Mouse (Mus musculus): ENCODE results near the gene Gabrd. TPM values are rescaled to one million over a fixed set of nuclear protein-coding genes. Genes with fewer than 3 reads are reported as not detected.

Gene Gabrd
- polyA plus RNA-seq, 1 experiment from 2014 or later: not detected

DNA sequence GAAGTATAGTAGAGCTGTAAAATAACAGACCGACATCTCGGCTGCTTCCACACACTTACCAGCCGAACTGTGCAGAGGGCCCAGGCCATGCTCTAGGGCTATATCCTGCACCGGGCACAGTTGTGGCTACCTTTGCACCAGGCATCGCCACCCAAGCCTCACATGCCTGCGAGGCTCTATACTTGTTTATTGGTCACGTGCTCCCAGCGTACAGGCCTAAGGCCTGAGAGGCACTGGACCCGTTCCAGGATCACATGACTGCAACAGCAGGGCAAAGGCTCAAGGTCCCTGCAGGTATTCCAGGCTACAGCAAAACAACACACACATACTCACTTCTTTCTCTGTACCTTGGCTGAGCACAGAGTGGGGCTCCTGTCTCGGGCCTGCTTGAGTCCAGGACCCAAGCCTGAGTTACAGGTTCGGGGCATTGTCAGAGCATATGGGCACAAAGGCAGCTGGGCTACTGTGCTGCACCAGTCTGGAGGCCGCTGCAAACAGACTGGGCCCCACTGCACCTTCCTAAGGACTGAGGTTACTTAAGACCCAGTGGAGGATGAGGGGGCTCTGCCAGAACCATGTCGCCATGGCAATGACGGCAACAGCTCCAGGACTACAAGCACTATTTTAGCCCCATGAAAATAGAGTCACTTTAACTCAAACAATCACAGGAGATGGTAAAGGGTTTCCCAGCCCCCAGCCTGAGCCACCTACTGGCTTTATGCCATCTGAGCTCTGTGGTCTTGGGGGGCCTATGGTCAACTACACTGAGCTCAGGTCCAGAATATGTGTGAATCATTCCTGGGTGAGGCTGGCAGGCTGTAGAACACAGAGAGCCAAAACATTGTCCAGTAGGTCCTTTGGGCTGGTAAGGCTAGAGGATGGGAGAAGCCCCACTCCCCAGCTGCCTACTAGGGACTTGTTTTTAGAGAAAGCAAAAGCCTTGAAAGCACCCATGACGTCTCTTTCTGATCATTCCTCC is 26.9 kb downstream of the Gabrd start:
- ATAC-seq (ENCODE audit: low FRiP score) (no peak), DNase-seq (ENCODE audit: low spot score) (no peak)
- Histone ChIP-seq H3K27ac (ENCODE audit: low read depth, low read length) (no peak overlapping the region), H3K9ac (ENCODE audit: low read depth, low read length) (no peak overlapping the region), H3K4me3 (ENCODE audit: low read depth, low read length) (no peak overlapping the region), H3K27me3 (ENCODE audit: control insufficient read depth, insufficient read depth, low read length) (no peaks in the 10 kb centered on the region), H3K4me2 (replicated peaks; ENCODE audit: low read depth, low read length) (no peak overlapping the region), H3K36me3 (ENCODE audit: control insufficient read depth, insufficient read depth, low read length) (no peaks in the 10 kb centered on the region), H3K9me3 (ENCODE audit: control insufficient read depth, low read length) (no peaks in the 10 kb centered on the region), H3K4me1 (replicated peaks; ENCODE audit: control insufficient read depth, insufficient read depth, low read length) (no peaks in the 10 kb centered on the region)
- WGBS: 91% methylated on average over 15 of the region's 15 CpGs

DNA sequence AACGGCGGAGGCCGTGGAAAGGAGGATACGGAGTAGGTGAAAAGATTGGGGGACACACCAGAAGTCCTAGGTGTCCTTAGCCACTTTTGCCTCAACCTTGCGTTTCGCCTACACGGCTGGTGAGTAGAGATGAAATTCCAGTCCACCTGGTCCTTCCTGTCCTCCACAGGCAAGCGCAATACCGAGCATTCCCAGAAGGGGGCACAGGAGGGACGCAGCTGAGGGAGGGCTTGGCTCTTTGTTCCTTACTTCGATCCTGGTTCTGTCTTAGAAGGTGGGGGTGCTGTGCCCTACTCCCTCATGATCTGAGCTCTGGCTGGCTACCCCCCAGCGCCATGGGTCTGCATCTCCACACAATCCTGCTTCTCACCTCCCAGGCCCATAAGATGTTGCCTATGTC is 29.2 kb downstream of the Gabrd start:
- DNase-seq (ENCODE audit: low spot score) (peak; percentile 87), ATAC-seq (ENCODE audit: low FRiP score) (no peak; the same call in 1 of the 2 replicates)
- Histone ChIP-seq H3K27ac (ENCODE audit: low read depth, low read length) (no peak overlapping the region), H3K4me2 (replicated peaks; ENCODE audit: low read depth, low read length) (no peak overlapping the region), H3K9me3 (ENCODE audit: control insufficient read depth, low read length) (no peaks in the 10 kb centered on the region), H3K4me3 (ENCODE audit: low read depth, low read length) (no peak overlapping the region), H3K27me3 (ENCODE audit: control insufficient read depth, insufficient read depth, low read length) (0 out of 2 replicates have a peak, but pooled peaks cover 3% of the 10 kb centered on the region), H3K36me3 (ENCODE audit: control insufficient read depth, insufficient read depth, low read length) (no peaks in the 10 kb centered on the region), H3K9ac (ENCODE audit: low read depth, low read length) (no peak overlapping the region), H3K4me1 (replicated peaks; ENCODE audit: control insufficient read depth, insufficient read depth, low read length) (no peaks in the 10 kb centered on the region)
- WGBS: 27% methylated on average over 12 of the region's 12 CpGs

DNA sequence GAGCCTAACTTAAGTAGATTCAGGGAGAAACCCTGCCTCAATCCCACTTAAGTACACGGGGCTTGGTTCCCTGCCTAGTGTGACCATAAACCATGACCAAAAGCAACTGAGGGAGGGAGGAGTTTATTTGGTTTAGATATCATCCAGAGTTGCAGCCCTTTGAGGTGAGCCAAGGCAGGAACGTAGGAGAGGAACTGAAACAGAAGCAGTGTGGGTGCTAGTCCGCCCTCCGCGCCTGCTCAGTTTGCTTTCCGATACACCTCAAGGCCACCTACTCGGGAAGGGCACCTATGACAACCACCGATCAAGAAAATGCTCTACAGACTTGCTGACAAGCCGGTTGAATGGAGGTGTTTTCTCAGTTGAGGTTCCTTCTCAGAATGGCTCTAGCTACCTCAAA is 30.2 kb downstream of the Gabrd start:
- Histone ChIP-seq H3K9ac (ENCODE audit: low read depth, low read length) (no peak overlapping the region), H3K27me3 (ENCODE audit: control insufficient read depth, insufficient read depth, low read length) (peaks cover 4% of the 10 kb centered on the region), H3K9me3 (ENCODE audit: control insufficient read depth, low read length) (no peaks in the 10 kb centered on the region), H3K4me1 (replicated peaks; ENCODE audit: control insufficient read depth, insufficient read depth, low read length) (no peaks in the 10 kb centered on the region), H3K27ac (ENCODE audit: low read depth, low read length) (no peak overlapping the region), H3K4me3 (ENCODE audit: low read depth, low read length) (no peak overlapping the region), H3K4me2 (replicated peaks; ENCODE audit: low read depth, low read length) (no peak overlapping the region), H3K36me3 (ENCODE audit: control insufficient read depth, insufficient read depth, low read length) (no peaks in the 10 kb centered on the region)
- WGBS: 90% methylated on average over 9 of the region's 9 CpGs
- ATAC-seq (ENCODE audit: low FRiP score): no peak
- no peak for DNase-seq (ENCODE audit: low spot score)

GRCm38 (mm10) chr4:155366784-155367183 is 31.1 kb downstream of the Gabrd start:
- H3K36me3 ChIP-seq (ENCODE audit: control insufficient read depth, insufficient read depth, low read length): no peaks in the 10 kb centered on the region
- no peaks in the 10 kb centered on the region for H3K9me3 ChIP-seq (ENCODE audit: control insufficient read depth, low read length)
- H3K4me2 ChIP-seq (replicated peaks; ENCODE audit: low read depth, low read length): no peak overlapping the region
- no peak overlapping the region for H3K27ac ChIP-seq (ENCODE audit: low read depth, low read length)
- no peak overlapping the region for H3K9ac ChIP-seq (ENCODE audit: low read depth, low read length)
- ATAC-seq (ENCODE audit: low FRiP score) (no peak), DNase-seq (ENCODE audit: low spot score) (no peak)
- no peaks in the 10 kb centered on the region for H3K4me1 ChIP-seq (replicated peaks; ENCODE audit: control insufficient read depth, insufficient read depth, low read length)
- 89% methylated on average over 6 of the region's 6 CpGs for WGBS
- no peak overlapping the region for H3K4me3 ChIP-seq (ENCODE audit: low read depth, low read length)
- H3K27me3 ChIP-seq (ENCODE audit: control insufficient read depth, insufficient read depth, low read length): peaks cover 14% of the 10 kb centered on the region

DNA sequence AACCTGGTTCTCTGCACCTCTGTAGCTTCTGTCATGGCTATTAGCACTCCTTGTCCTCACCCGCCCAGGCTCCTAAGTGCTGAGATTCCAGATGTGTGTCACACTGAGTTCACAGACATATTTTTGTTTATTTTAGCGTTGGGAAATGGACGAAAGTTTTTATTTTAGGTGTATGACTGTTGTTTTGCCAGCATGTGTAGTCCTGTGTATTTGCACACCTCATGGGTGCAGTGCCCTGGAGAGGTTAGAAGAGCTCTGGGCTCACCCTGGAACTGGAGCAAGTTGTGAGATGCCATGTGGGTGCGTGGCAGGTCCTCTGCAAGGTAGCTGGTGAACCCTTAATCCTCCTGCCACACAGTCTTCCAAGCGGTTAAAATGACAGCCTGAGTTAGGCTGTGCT is 35.5 kb downstream of the Gabrd start:
- no peak overlapping the region for H3K27ac ChIP-seq (ENCODE audit: low read depth, low read length)
- H3K4me2 ChIP-seq (replicated peaks; ENCODE audit: low read depth, low read length): no peak overlapping the region
- DNase-seq (ENCODE audit: low spot score) (no peak), ATAC-seq (ENCODE audit: low FRiP score) (no peak)
- H3K9me3 ChIP-seq (ENCODE audit: control insufficient read depth, low read length): no peaks in the 10 kb centered on the region
- H3K9ac ChIP-seq (ENCODE audit: low read depth, low read length): no peak overlapping the region
- peaks cover 44% of the 10 kb centered on the region for H3K27me3 ChIP-seq (ENCODE audit: control insufficient read depth, insufficient read depth, low read length)
- 40% methylated on average over 5 of the region's 5 CpGs for WGBS
- H3K36me3 ChIP-seq (ENCODE audit: control insufficient read depth, insufficient read depth, low read length): no peaks in the 10 kb centered on the region
- no peak overlapping the region for H3K4me3 ChIP-seq (ENCODE audit: low read depth, low read length)
- H3K4me1 ChIP-seq (replicated peaks; ENCODE audit: control insufficient read depth, insufficient read depth, low read length): 0 out of 2 replicates have a peak, but pooled peaks cover 4% of the 10 kb centered on the region

GRCm38 (mm10) chr4:155361303-155361791 is 36.6 kb downstream of the Gabrd start, which contains the start of gene Prkcz:
Gene Prkcz (minus strand): TSS chr4:155361361.
- 0 out of 2 replicates have a peak, but pooled peaks cover 4% of the 10 kb centered on the region for H3K4me1 ChIP-seq (replicated peaks; ENCODE audit: control insufficient read depth, insufficient read depth, low read length)
- no peak within 1 kb of the TSS for H3K27ac ChIP-seq (ENCODE audit: low read depth, low read length)
- H3K4me2 ChIP-seq (replicated peaks; ENCODE audit: low read depth, low read length): peak within 1 kb of the TSS; percentile 57
- 0 out of 2 replicates have a peak within 1 kb of the TSS, but pooled peaks have one; percentile 11 for H3K9ac ChIP-seq (ENCODE audit: low read depth, low read length)
- H3K36me3 ChIP-seq (ENCODE audit: control insufficient read depth, insufficient read depth, low read length): no peaks in the 10 kb centered on the region
- ATAC-seq (ENCODE audit: low FRiP score) (peak; percentile 81), DNase-seq (ENCODE audit: low spot score) (peak; percentile 76)
- peaks cover 44% of the 10 kb centered on the region for H3K27me3 ChIP-seq (ENCODE audit: control insufficient read depth, insufficient read depth, low read length)
- H3K4me3 ChIP-seq (ENCODE audit: low read depth, low read length): peak within 1 kb of the TSS; percentile 38
- WGBS: under 1% methylated on average over 51 of the region's 51 CpGs
- H3K9me3 ChIP-seq (ENCODE audit: control insufficient read depth, low read length): no peaks in the 10 kb centered on the region

DNA sequence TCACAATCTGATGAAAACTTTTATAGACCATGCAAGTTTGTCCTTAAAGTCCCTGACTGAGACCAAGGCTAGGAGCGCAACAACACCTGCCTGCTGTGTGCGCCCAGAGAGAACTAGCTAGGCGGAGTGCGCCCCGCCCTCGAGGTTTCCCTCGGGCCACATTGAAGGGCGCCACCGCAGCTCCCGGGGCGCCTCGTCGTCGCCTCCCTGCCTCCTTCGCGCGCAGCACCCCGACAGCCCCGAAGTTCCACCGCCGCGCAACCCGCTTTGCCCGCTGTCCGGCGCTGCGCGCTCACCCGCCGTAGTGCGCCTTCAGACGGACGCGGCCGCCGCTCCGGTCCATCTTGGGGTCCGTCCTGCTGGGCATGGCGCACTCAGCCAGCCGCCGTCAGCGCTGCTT is 37.1 kb downstream of the Gabrd start:
- 0 out of 2 replicates have a peak, but pooled peaks cover 4% of the 10 kb centered on the region for H3K4me1 ChIP-seq (replicated peaks; ENCODE audit: control insufficient read depth, insufficient read depth, low read length)
- H3K27ac ChIP-seq (ENCODE audit: low read depth, low read length): no peak overlapping the region
- H3K36me3 ChIP-seq (ENCODE audit: control insufficient read depth, insufficient read depth, low read length): no peaks in the 10 kb centered on the region
- ATAC-seq (ENCODE audit: low FRiP score) (0 out of 2 replicates have a peak, but pooled peaks have one; percentile 17), DNase-seq (ENCODE audit: low spot score) (peak; percentile 35)
- 0 out of 2 replicates have a peak overlapping the region, but pooled peaks have one; percentile 11 for H3K9ac ChIP-seq (ENCODE audit: low read depth, low read length)
- H3K27me3 ChIP-seq (ENCODE audit: control insufficient read depth, insufficient read depth, low read length): peaks cover 44% of the 10 kb centered on the region
- 2% methylated on average over 34 of the region's 42 CpGs for WGBS
- H3K4me2 ChIP-seq (replicated peaks; ENCODE audit: low read depth, low read length): peak overlapping the region; percentile 57
- no peaks in the 10 kb centered on the region for H3K9me3 ChIP-seq (ENCODE audit: control insufficient read depth, low read length)
- H3K4me3 ChIP-seq (ENCODE audit: low read depth, low read length): peak overlapping the region; percentile 38

DNA sequence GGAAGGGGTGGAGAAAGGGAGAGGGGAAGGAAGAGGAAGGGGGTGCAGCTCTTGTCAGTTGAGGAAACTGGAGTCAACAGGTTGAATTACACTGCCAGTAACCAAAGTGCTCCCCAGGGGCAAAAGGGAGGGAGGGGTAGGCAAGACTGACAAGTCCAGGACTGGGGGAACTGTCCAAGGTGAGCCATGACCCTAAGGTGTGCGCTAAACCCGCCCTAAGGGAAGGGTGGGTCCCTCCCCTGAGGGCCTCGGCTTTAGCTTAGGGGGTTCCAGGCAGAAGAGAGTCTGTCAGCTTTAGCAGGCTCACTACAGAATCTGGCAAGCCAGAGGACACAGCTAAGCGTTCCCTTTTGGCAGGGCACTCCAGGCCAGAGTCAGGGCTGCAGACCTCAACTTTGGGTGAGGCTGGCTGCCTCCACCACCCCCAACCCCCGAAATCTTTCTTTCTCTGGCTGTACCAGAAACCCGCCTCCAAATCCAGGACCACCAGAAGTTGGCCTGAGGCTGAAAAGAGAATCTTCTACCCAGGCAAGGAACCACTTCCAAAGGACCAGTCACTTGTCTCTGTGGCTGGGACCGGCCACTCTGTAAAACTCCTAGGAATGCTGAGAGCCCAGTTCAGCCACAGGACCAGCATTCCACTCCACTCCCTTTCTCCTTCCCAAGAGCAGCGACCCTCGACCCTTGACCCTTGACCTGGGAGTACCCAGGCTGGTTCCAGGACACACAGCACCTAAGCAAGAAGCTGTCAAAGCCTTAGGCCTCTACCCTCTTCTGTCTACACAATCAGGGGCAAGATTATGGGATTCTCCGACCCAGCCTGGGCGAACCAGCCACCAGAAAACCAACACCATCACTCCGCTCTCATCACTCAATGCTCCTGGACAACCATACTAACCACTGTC is 38.1 kb downstream of the Gabrd start:
- Histone ChIP-seq H3K9me3 (ENCODE audit: control insufficient read depth, low read length) (no peaks in the 10 kb centered on the region), H3K4me3 (ENCODE audit: low read depth, low read length) (no peak overlapping the region), H3K36me3 (ENCODE audit: control insufficient read depth, insufficient read depth, low read length) (no peaks in the 10 kb centered on the region), H3K27ac (ENCODE audit: low read depth, low read length) (no peak overlapping the region), H3K4me1 (replicated peaks; ENCODE audit: control insufficient read depth, insufficient read depth, low read length) (0 out of 2 replicates have a peak, but pooled peaks cover 4% of the 10 kb centered on the region), H3K4me2 (replicated peaks; ENCODE audit: low read depth, low read length) (no peak overlapping the region), H3K9ac (ENCODE audit: low read depth, low read length) (no peak overlapping the region), H3K27me3 (ENCODE audit: control insufficient read depth, insufficient read depth, low read length) (peaks cover 44% of the 10 kb centered on the region)
- ATAC-seq (ENCODE audit: low FRiP score): no peak
- 48% methylated on average over 12 of the region's 12 CpGs for WGBS
- DNase-seq (ENCODE audit: low spot score): no peak
